Mouse (Mus musculus) cerebellum, postnatal 36 days (tissue): Measurements from ENCODE around the gene Aph1a.
"Not testable (repeated sequence)": the region's sequence is repeated elsewhere in the genome, so short reads cannot be mapped to it uniquely, and the experiment has no call there.

Experiments
- DNase-seq, 2 experiments: peaks; one replicate each; pipeline ENCODE4 v3.0.0; 2021 to 2022; ENCODE audit warnings: mixed read lengths in 2 of 2

Aph1a gene

GRCm38 (mm10) chr3:95893606-95894316 is at the start of gene Aph1a:
TSS of gene Aph1a (plus strand) at chr3:95893969.
- peak; percentile 92 to 96 for DNase-seq

GRCm38 (mm10) chr3:95850611-95851010 is 43.2 kb upstream of the Aph1a start:
- no peak for DNase-seq

GRCm38 (mm10) chr3:95851317-95851716 is 42.5 kb upstream of the Aph1a start:
- DNase-seq, result no peak

GRCm38 (mm10) chr3:95855502-95856089 is 38.2 kb upstream of the Aph1a start, which contains the start of gene Prpf3:
TSS of gene Prpf3 (minus strand) at chr3:95855885.
- peak; percentile 93 to 94 for DNase-seq

- no peak for DNase-seq
These were observed 37.7 kb upstream of the Aph1a start for GRCm38 (mm10) chr3:95856115-95856514.

GRCm38 (mm10) chr3:95857050-95857449 is 36.7 kb upstream of the Aph1a start:
- DNase-seq, result not testable (repeated sequence)

GRCm38 (mm10) chr3:95858278-95858677 is 35.5 kb upstream of the Aph1a start:
- not testable (repeated sequence) for DNase-seq

- DNase-seq, result no peak
These were observed 33.4 kb upstream of the Aph1a start for GRCm38 (mm10) chr3:95860323-95860722.

GRCm38 (mm10) chr3:95861216-95861615 is 32.6 kb upstream of the Aph1a start:
- no peak for DNase-seq

- peak in 1 of 2 experiments; percentile 72 for DNase-seq
These were observed 32.0 kb upstream of the Aph1a start for GRCm38 (mm10) chr3:95861796-95862195.

- DNase-seq, result no peak
These were observed 30.2 kb upstream of the Aph1a start for GRCm38 (mm10) chr3:95863578-95863977.

GRCm38 (mm10) chr3:95865050-95865449 is 28.7 kb upstream of the Aph1a start:
- DNase-seq, result no peak

- DNase-seq, result no peak
These were observed 28.2 kb upstream of the Aph1a start for GRCm38 (mm10) chr3:95865571-95865970.

GRCm38 (mm10) chr3:95866071-95866470 is 27.7 kb upstream of the Aph1a start:
- no peak for DNase-seq

- DNase-seq, result no peak
These were observed 26.4 kb upstream of the Aph1a start for GRCm38 (mm10) chr3:95867408-95867807.

GRCm38 (mm10) chr3:95870976-95871375 is 22.8 kb upstream of the Aph1a start:
- no peak for DNase-seq

GRCm38 (mm10) chr3:95871392-95871867 is 22.3 kb upstream of the Aph1a start, which contains the start of gene Mrps21:
TSS of gene Mrps21 (minus strand) at chr3:95871519.
- DNase-seq, result peak; percentile 83 to 88

GRCm38 (mm10) chr3:95872048-95872447 is 21.7 kb upstream of the Aph1a start:
- no peak for DNase-seq

- no peak for DNase-seq
These were observed 14.7 kb upstream of the Aph1a start for GRCm38 (mm10) chr3:95879063-95879462.

- DNase-seq, result peak; percentile 92 to 94
These were observed 11.6 kb upstream of the Aph1a start, which contains the start of gene Ciart for GRCm38 (mm10) chr3:95881979-95882815. TSS of gene Ciart (minus strand) at chr3:95882251.

- DNase-seq, result peak; percentile 61 to 62
These were observed 10.8 kb upstream of the Aph1a start for GRCm38 (mm10) chr3:95882816-95883425.

- DNase-seq, result no peak
These were observed 9.4 kb upstream of the Aph1a start for GRCm38 (mm10) chr3:95884400-95884799.

- DNase-seq, result no peak
These were observed 6.2 kb upstream of the Aph1a start for GRCm38 (mm10) chr3:95887596-95887995.
